Mouse (Mus musculus) kidney, postnatal 0 days (tissue): ENCODE results near the gene Naa35. TPM values are rescaled to one million over a fixed set of nuclear protein-coding genes. Genes with fewer than 3 reads are reported as not detected.

Experiments
- ATAC-seq: fragments of 200-750 bp; cut with Nextera tagmentation; replicated peaks from 2 replicates; pipeline ENCODE4 v1.8.0; 2017; ENCODE audit warnings: low read depth, moderate number of reproducible peaks, moderate TSS enrichment, moderate library complexity; ENCODE audit not compliant: low FRiP score
- DNase-seq: peaks from one replicate; pipeline ENCODE4 v3.0.0-alpha.2; 2016; ENCODE audit warnings: low spot score
- H3K27ac ChIP-seq: fragments of 300-500 bp; sonication (generic); 2 replicates; pipeline ENCODE4 v1.5.1; 2014; ENCODE audit warnings: mild to moderate bottlenecking
- H3K27me3 ChIP-seq: fragments of 300-500 bp; sonication (generic); 2 replicates; pipeline ENCODE4 v1.6.1; 2014; ENCODE audit warnings: low read length, mixed read lengths; ENCODE audit not compliant: insufficient read depth
- H3K36me3 ChIP-seq: fragments of 300-500 bp; sonication (generic); 2 replicates; pipeline ENCODE4 v1.6.1; 2014; ENCODE audit warnings: low read length, mixed read lengths; ENCODE audit not compliant: insufficient read depth
- H3K4me1 ChIP-seq: fragments of 300-500 bp; sonication (generic); replicated peaks from 2 replicates; pipeline ENCODE4 v1.6.1; 2014; ENCODE audit warnings: antibody characterized with exemption, low read length, mixed read lengths; ENCODE audit not compliant: insufficient read depth
- H3K4me2 ChIP-seq: fragments of 300-500 bp; sonication (generic); 2 replicates; pipeline ENCODE4 v1.6.1; 2014; ENCODE audit warnings: mild to moderate bottlenecking, low read length, moderate library complexity, mixed read lengths
- H3K4me3 ChIP-seq: fragments of 300-500 bp; sonication (generic); replicated peaks from 2 replicates; pipeline ENCODE4 v1.5.1; 2014; ENCODE audit warnings: low read depth, low read length
- H3K9ac ChIP-seq: fragments of 300-500 bp; sonication (generic); 2 replicates; pipeline ENCODE4 v1.6.1; 2014; ENCODE audit warnings: low read depth, low read length
- H3K9me3 ChIP-seq: fragments of 300-500 bp; sonication (generic); replicated peaks from 2 replicates; pipeline ENCODE4 v1.6.1; 2016; ENCODE audit warnings: low read length, inconsistent platforms, mixed read lengths
- CTCF ChIP-seq: IDR thresholded peaks from 2 replicates; pipeline ENCODE4 v1.5.1; 2016; ENCODE audit warnings: antibody characterized with exemption, low read depth, mild to moderate bottlenecking, moderate library complexity
- WGBS: fragments of 180-500 bp; shearing (Covaris S2); extraction: QIAGEN DNeasy Blood & Tissue Kit; methylation state at CpG from one replicate; pipeline ENCODE4 v1.1.7; 2014; 5-methylcytosine and 5-hydroxymethylcytosine counted together
- polyA plus RNA-seq: library from polyadenylated mRNA; unstranded; fragments of >200 nt; fragmentation: Nextera tagmentation; extraction: Ambion mirVana; gene quantifications from 2 replicates; pipeline ENCODE4 v1.2.1, GENCODE M21; 2015

The Naa35 gene
- polyA plus RNA-seq = 87.2 and 91.9 TPM in 2 replicates

- Histone ChIP-seq H3K4me1 (0 out of 2 replicates have a peak, but pooled peaks cover 5% of the 10 kb centered on the region), H3K4me3 (peak within 1 kb of the TSS; percentile 96), H3K4me2 (peak within 1 kb of the TSS; percentile 88), H3K36me3 (no peaks in the 10 kb centered on the region), H3K9me3 (no peaks in the 10 kb centered on the region), H3K9ac (peak within 1 kb of the TSS; percentile 86), H3K27me3 (no peaks in the 10 kb centered on the region), H3K27ac (peak within 1 kb of the TSS; percentile 87)
- ATAC-seq (peak; percentile 98), DNase-seq (peak; percentile 99)
- TF ChIP-seq CTCF = no peak
- WGBS = under 1% methylated on average over 70 of the region's 83 CpGs
Observed at GRCm38 (mm10) chr13:59584947-59585647, at the start of gene Naa35, which contains the start of gene Agtpbp1. Naa35 (plus strand) TSS chr13:59585259. Agtpbp1 (minus strand) TSS chr13:59585227.

DNA sequence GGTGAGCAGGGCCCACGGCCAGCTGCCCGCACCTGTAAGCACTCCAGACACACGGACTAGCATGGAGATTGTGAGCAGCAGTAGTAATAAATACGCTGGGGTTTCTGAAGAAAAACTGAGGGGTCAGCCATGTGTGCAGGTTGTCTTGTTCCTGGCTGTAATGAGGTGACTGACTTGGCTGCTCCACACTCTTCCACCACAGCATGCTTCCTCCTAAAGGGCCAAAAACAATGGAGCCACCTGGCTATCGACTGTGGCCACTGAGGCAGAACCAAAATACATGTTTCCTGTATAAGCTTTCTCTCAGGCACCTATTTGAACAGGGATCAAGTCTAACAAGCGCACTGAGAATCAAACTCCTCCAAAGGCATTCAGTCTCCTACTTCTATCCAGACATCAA lies 49.3 kb upstream of the Naa35 start:
- 76% methylated on average over 6 of the region's 6 CpGs for WGBS
- Histone ChIP-seq H3K36me3 (peaks cover 10% of the 10 kb centered on the region; the same call in 1 of the 2 replicates), H3K9me3 (no peaks in the 10 kb centered on the region), H3K9ac (no peak overlapping the region), H3K4me1 (no peaks in the 10 kb centered on the region), H3K4me3 (no peak overlapping the region), H3K4me2 (no peak overlapping the region), H3K27ac (no peak overlapping the region), H3K27me3 (no peaks in the 10 kb centered on the region)
- no peak for ATAC-seq
- no peak for TF ChIP-seq CTCF
- no peak for DNase-seq

DNA sequence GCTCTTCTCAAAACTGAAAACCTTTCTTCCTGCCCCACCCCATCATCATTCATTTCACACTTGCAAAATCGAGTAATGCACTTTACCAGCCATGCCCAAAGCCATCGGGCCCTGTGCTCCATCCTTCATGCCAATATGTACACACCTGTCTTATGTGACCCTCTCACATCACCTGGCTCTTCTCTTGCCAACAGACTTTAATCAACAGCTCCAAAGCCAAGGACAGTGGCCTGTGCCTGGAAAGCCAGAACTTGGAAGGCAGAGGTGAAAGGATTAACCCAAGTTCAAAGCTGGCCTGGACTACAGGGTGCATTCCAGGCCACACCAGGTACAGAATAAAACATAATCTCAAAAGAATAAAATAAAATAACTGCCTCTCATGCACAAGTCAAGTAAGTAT lies 48.4 kb upstream of the Naa35 start:
- Histone ChIP-seq H3K4me2 (no peak overlapping the region), H3K27ac (no peak overlapping the region), H3K4me1 (no peaks in the 10 kb centered on the region), H3K9ac (no peak overlapping the region), H3K9me3 (no peaks in the 10 kb centered on the region), H3K27me3 (no peaks in the 10 kb centered on the region), H3K4me3 (no peak overlapping the region), H3K36me3 (0 out of 2 replicates have a peak, but pooled peaks cover 7% of the 10 kb centered on the region)
- 77% methylated on average over 2 of the region's 2 CpGs for WGBS
- TF ChIP-seq CTCF = no peak
- ATAC-seq = no peak
- no peak for DNase-seq

DNA sequence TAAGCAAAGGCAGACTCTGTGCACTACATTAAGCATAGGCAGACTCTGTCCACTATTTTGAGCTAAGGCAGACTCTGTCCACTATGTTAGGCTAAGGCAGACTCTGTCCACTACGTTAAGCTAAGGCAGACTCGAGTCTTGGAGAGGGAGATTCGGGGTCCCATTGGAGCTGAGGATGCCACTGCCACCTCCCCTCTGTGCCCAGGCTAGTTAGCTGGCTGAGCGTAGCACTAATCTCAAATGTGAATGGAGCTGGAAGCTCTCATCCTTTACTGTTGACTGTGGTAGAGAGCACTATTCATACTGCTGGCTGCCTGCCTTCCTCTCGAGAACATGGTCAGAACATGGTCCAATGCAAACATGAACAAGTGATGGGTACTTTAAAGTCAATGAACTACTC lies 46.4 kb upstream of the Naa35 start:
- Histone ChIP-seq H3K4me2 (no peak overlapping the region), H3K4me1 (no peaks in the 10 kb centered on the region), H3K4me3 (no peak overlapping the region), H3K9ac (no peak overlapping the region), H3K27me3 (no peaks in the 10 kb centered on the region), H3K36me3 (no peaks in the 10 kb centered on the region), H3K9me3 (no peaks in the 10 kb centered on the region), H3K27ac (no peak overlapping the region)
- DNase-seq (no peak), ATAC-seq (no peak)
- 91% methylated on average over 5 of the region's 5 CpGs for WGBS
- no peak for TF ChIP-seq CTCF

GRCm38 (mm10) chr13:59540030-59540429 lies 45.0 kb upstream of the Naa35 start:
- WGBS = 85% methylated on average over 5 of the region's 5 CpGs
- Histone ChIP-seq H3K27ac (no peak overlapping the region), H3K36me3 (no peaks in the 10 kb centered on the region), H3K4me3 (no peak overlapping the region), H3K27me3 (no peaks in the 10 kb centered on the region), H3K4me1 (0 out of 2 replicates have a peak, but pooled peaks cover 3% of the 10 kb centered on the region), H3K4me2 (no peak overlapping the region), H3K9ac (no peak overlapping the region), H3K9me3 (no peaks in the 10 kb centered on the region)
- no peak for DNase-seq
- no peak for ATAC-seq
- no peak for TF ChIP-seq CTCF

GRCm38 (mm10) chr13:59542411-59542810 lies 42.6 kb upstream of the Naa35 start:
- no peak overlapping the region for H3K9ac ChIP-seq
- no peak overlapping the region for H3K4me2 ChIP-seq
- peaks cover 13% of the 10 kb centered on the region; the same call in 1 of the 2 replicates for H3K4me1 ChIP-seq
- ATAC-seq (no peak), DNase-seq (no peak)
- H3K27me3 ChIP-seq = no peaks in the 10 kb centered on the region
- no peak overlapping the region for H3K4me3 ChIP-seq
- H3K9me3 ChIP-seq = no peaks in the 10 kb centered on the region
- no peak overlapping the region for H3K27ac ChIP-seq
- TF ChIP-seq CTCF = no peak
- WGBS = 88% methylated on average over 10 of the region's 10 CpGs
- H3K36me3 ChIP-seq = no peaks in the 10 kb centered on the region
